Mouse (Mus musculus): ENCODE measurements around the gene Spx. TPM values are rescaled to one million over a fixed set of nuclear protein-coding genes. Genes with fewer than 3 reads are reported as not detected.
A peak's percentile ranks its signal among the peaks of the same experiment; 100 is the strongest.

Spx gene
- polyA plus RNA-seq, 1 experiment from 2014 or later, result 0.67 TPM

DNA sequence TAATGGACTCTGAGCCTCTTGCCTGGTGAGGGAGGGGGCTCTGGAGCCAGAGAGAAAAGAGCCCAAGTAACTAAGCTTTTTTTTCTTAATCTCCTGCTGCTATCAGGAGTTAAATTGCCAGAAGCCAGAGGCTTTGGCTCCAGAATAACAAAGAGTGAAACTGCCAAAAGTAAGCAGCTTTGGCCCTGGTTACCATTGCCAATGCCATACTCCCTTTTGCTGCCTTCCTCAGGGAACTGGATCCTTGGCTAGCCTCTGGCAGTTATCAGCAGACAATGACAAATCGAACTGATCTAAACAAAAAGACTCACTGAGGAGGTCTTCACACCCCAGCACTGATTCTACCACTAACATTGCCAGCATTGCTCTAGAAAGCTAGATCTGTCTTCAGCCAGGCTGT is 2.1 kb upstream of the Spx start:
- WGBS, result 29% methylated on average over 1 of the region's 1 CpGs
- ATAC-seq (ENCODE audit: insufficient read depth, low FRiP score), result no peak
- H3K4me1 ChIP-seq (ENCODE audit: control insufficient read depth, insufficient read depth, low read length), result no peaks in the 10 kb centered on the region; the same call in 1 of the 2 replicates

DNA sequence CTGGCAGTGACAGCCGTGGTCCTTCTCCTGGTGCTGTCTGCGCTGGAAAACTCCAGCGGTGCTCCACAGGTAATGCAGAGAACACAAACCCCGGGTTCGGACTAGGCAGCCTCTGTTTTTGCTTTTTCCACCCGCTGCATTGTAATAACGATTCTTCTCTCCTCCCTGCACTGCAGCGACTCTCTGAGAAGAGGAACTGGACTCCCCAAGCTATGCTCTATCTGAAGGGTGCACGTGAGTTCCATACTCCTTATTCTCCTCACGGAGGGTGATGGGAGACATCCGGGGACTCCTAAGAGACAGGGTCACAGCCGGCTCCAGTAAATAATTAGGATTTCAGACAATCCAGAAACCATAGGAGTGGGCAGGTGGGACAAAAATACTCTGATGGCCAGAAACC is 604 bp downstream of the Spx start:
- ATAC-seq (ENCODE audit: insufficient read depth, low FRiP score), result no peak
- 17% methylated on average over 12 of the region's 12 CpGs for WGBS

More for the DNA sequence above, 2.1 kb upstream of the Spx start:
- no peak overlapping the region for H3K27ac ChIP-seq (ENCODE audit: low read length)
- H3K4me3 ChIP-seq (replicated peaks; ENCODE audit: low read length), result no peak overlapping the region
- H3K9ac ChIP-seq (ENCODE audit: low read length), result no peak overlapping the region
- peaks cover 22% of the 10 kb centered on the region for H3K27me3 ChIP-seq (ENCODE audit: control insufficient read depth, insufficient read depth, low read length)
- H3K4me2 ChIP-seq (ENCODE audit: low read depth, low read length), result no peak overlapping the region
- H3K9me3 ChIP-seq (replicated peaks; ENCODE audit: control insufficient read depth, low read length), result no peaks in the 10 kb centered on the region
- H3K36me3 ChIP-seq (ENCODE audit: control insufficient read depth, insufficient read depth, low read length), result no peaks in the 10 kb centered on the region

DNA sequence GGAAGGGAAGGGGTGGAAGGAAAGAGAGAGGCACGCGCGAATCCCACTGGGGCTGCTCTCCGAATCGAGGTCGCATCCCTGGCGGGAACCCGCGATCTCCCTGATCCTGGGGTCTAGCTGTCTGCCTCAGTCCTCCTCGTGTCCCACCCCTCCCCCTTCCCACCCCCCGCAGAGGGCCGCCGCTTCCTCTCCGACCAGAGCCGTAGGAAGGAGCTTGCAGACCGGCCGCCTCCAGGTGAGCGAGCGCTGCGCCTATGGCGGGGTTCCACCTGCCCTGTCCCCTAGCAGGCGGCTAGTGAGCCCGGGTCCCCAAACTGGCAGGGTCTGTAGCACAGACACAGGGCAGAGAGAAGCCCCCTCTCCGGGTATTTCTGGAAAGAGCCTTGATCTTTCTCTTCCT is 1.4 kb downstream of the Spx start:
- Histone ChIP-seq H3K27ac (ENCODE audit: low read length) (no peak overlapping the region), H3K36me3 (ENCODE audit: control insufficient read depth, insufficient read depth, low read length) (no peaks in the 10 kb centered on the region), H3K4me3 (replicated peaks; ENCODE audit: low read length) (peak overlapping the region; percentile 31), H3K4me2 (ENCODE audit: low read depth, low read length) (peak overlapping the region; percentile 46), H3K9ac (ENCODE audit: low read length) (no peak overlapping the region), H3K4me1 (ENCODE audit: control insufficient read depth, insufficient read depth, low read length) (no peaks in the 10 kb centered on the region; the same call in 1 of the 2 replicates), H3K27me3 (ENCODE audit: control insufficient read depth, insufficient read depth, low read length) (peaks cover 22% of the 10 kb centered on the region), H3K9me3 (replicated peaks; ENCODE audit: control insufficient read depth, low read length) (no peaks in the 10 kb centered on the region)
- ATAC-seq (ENCODE audit: insufficient read depth, low FRiP score), result no peak
- 2% methylated on average over 24 of the region's 24 CpGs for WGBS

More for the DNA sequence above, 604 bp downstream of the Spx start:
- no peak overlapping the region for H3K27ac ChIP-seq (ENCODE audit: low read length)
- H3K4me3 ChIP-seq (replicated peaks; ENCODE audit: low read length), result no peak overlapping the region
- no peaks in the 10 kb centered on the region for H3K9me3 ChIP-seq (replicated peaks; ENCODE audit: control insufficient read depth, low read length)
- H3K4me2 ChIP-seq (ENCODE audit: low read depth, low read length), result no peak overlapping the region
- H3K4me1 ChIP-seq (ENCODE audit: control insufficient read depth, insufficient read depth, low read length), result no peaks in the 10 kb centered on the region; the same call in 1 of the 2 replicates
- no peak overlapping the region for H3K9ac ChIP-seq (ENCODE audit: low read length)
- H3K36me3 ChIP-seq (ENCODE audit: control insufficient read depth, insufficient read depth, low read length), result no peaks in the 10 kb centered on the region
- peaks cover 22% of the 10 kb centered on the region for H3K27me3 ChIP-seq (ENCODE audit: control insufficient read depth, insufficient read depth, low read length)

DNA sequence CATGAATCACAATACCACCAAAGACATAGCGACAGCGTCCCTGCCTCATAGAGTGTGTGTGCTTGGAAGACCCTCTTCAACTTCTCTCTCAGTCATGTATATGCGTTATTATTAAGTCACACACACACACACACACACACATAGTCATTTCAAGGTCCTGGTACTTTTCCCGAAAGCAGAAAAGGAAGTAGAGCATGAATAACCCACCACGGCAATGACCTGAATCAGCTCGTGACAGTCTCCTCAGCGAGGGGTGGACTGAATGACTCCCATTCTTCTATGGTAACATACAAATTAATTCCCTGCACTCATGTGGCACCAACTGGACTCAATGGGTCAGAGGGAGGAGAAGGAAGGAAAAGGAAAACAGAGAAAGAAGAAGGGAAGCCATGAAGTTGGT is 11.7 kb downstream of the Spx start:
- no peak overlapping the region for H3K27ac ChIP-seq (ENCODE audit: low read length)
- WGBS, result 78% methylated on average over 7 of the region's 7 CpGs
- H3K4me3 ChIP-seq (replicated peaks; ENCODE audit: low read length), result no peak overlapping the region
- H3K9ac ChIP-seq (ENCODE audit: low read length), result no peak overlapping the region
- no peaks in the 10 kb centered on the region for H3K36me3 ChIP-seq (ENCODE audit: control insufficient read depth, insufficient read depth, low read length)
- no peaks in the 10 kb centered on the region for H3K9me3 ChIP-seq (replicated peaks; ENCODE audit: control insufficient read depth, low read length)
- ATAC-seq (ENCODE audit: insufficient read depth, low FRiP score), result no peak
- no peaks in the 10 kb centered on the region for H3K27me3 ChIP-seq (ENCODE audit: control insufficient read depth, insufficient read depth, low read length)
- no peaks in the 10 kb centered on the region for H3K4me1 ChIP-seq (ENCODE audit: control insufficient read depth, insufficient read depth, low read length)
- no peak overlapping the region for H3K4me2 ChIP-seq (ENCODE audit: low read depth, low read length)

DNA sequence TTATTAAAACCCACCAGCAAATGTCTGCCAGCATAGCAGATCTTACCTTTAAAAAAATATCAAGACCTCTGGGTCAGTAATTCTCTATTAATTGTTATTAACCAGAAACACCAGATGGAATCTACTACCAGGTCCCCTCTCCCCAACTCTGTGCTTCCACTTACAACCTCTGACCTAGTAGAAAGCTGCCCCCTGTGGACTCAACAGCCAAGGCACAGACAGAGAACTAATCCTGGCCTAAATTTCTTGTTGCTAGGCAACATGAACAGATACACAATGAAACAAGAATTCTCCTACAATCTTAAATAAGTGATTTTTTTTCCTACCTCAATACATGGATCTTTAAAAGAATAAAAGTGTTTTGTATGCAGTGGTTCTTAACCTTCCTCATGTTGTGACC is 15.8 kb downstream of the Spx start:
- Histone ChIP-seq H3K27ac (ENCODE audit: low read length) (no peak overlapping the region), H3K4me2 (ENCODE audit: low read depth, low read length) (no peak overlapping the region), H3K27me3 (ENCODE audit: control insufficient read depth, insufficient read depth, low read length) (no peaks in the 10 kb centered on the region), H3K4me1 (ENCODE audit: control insufficient read depth, insufficient read depth, low read length) (no peaks in the 10 kb centered on the region), H3K36me3 (ENCODE audit: control insufficient read depth, insufficient read depth, low read length) (no peaks in the 10 kb centered on the region), H3K9me3 (replicated peaks; ENCODE audit: control insufficient read depth, low read length) (no peaks in the 10 kb centered on the region), H3K4me3 (replicated peaks; ENCODE audit: low read length) (no peak overlapping the region), H3K9ac (ENCODE audit: low read length) (no peak overlapping the region)
- ATAC-seq (ENCODE audit: insufficient read depth, low FRiP score), result no peak

DNA sequence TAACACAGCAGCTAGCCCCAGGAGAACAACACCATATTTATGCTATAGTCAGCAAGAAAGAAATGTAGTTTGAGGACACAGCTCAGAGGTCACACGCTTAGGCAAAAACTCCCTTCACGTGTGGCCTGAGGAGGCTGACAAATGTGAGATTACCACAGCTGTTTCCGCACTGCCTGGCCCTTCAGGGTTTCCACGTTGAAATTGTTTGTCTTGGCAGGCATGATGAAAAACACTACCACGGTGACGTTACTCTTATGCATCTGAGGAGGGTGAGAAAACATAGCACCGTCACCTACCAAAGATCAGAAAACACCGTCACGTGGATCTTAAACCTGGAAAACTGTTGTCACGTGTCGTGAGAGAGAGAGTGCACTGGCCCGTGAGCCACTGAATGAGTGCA is 38.1 kb downstream of the Spx start:
- H3K36me3 ChIP-seq (ENCODE audit: control insufficient read depth, insufficient read depth, low read length), result no peaks in the 10 kb centered on the region
- H3K27ac ChIP-seq (ENCODE audit: low read length), result no peak overlapping the region
- no peaks in the 10 kb centered on the region for H3K9me3 ChIP-seq (replicated peaks; ENCODE audit: control insufficient read depth, low read length)
- no peaks in the 10 kb centered on the region for H3K4me1 ChIP-seq (ENCODE audit: control insufficient read depth, insufficient read depth, low read length)
- H3K9ac ChIP-seq (ENCODE audit: low read length), result no peak overlapping the region
- no peak overlapping the region for H3K4me2 ChIP-seq (ENCODE audit: low read depth, low read length)
- WGBS, result 64% methylated on average over 12 of the region's 12 CpGs
- no peak overlapping the region for H3K4me3 ChIP-seq (replicated peaks; ENCODE audit: low read length)
- no peaks in the 10 kb centered on the region for H3K27me3 ChIP-seq (ENCODE audit: control insufficient read depth, insufficient read depth, low read length)
- no peak for ATAC-seq (ENCODE audit: insufficient read depth, low FRiP score)

DNA sequence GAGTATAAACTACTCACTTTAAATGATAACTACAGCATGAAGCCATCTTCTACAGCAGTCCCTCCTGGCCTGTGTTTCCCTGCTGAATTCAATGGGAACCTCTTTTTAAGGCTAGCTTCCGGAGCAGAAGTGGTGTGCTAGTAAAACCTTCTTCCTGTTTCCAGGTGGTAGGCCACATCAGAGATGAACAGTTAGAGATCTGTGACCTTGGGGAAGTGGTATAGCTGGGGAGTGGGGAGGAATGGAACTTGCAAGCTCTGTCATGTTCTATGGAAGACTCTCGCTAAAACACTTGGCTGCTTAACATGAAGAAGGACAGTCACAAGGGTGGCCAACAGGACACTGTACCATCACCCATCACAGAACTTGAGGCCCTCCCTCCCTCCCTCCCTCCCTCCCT is 40.1 kb downstream of the Spx start:
- WGBS, result 75% methylated on average over 2 of the region's 2 CpGs
- Histone ChIP-seq H3K4me3 (replicated peaks; ENCODE audit: low read length) (no peak overlapping the region), H3K4me1 (ENCODE audit: control insufficient read depth, insufficient read depth, low read length) (peaks cover 4% of the 10 kb centered on the region; the same call in 1 of the 2 replicates), H3K9ac (ENCODE audit: low read length) (no peak overlapping the region), H3K27me3 (ENCODE audit: control insufficient read depth, insufficient read depth, low read length) (no peaks in the 10 kb centered on the region), H3K9me3 (replicated peaks; ENCODE audit: control insufficient read depth, low read length) (no peaks in the 10 kb centered on the region), H3K4me2 (ENCODE audit: low read depth, low read length) (no peak overlapping the region), H3K27ac (ENCODE audit: low read length) (no peak overlapping the region), H3K36me3 (ENCODE audit: control insufficient read depth, insufficient read depth, low read length) (no peaks in the 10 kb centered on the region)
- ATAC-seq (ENCODE audit: insufficient read depth, low FRiP score), result no peak

DNA sequence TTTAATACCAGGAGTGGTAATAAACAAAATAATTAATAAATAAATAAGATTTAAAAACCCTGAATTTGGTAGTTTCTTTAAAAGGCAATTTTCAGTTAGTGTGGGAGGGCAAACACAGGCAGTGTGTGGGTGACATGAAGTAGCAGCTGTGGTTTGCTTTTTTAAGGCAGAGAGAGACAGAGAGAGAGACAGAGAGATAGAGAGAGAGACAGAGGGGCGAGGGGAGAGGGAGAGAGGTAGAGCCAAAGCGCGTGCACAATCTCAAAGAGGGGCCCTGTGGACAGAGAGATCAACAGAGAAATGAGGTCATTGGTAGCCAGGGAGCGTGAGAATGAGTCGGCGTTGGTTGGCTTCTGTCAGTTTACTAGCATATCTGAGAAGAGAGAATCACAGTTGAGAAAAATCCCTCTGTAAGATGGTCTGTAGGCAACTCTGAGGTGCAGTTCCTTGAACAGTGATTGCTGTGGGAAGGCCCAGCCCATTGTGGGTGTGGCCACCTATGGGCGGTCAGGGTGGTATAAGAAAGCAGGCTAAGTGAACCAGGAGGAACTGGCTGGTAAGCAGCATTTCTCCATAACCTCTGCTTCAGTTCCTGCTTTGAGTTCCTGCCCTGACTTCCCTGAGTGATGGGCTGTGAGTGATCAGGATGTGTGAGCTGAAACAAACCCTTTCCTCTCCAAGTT is 42.2 kb downstream of the Spx start:
- no peak overlapping the region for H3K27ac ChIP-seq (ENCODE audit: low read length)
- 64% methylated on average over 7 of the region's 7 CpGs for WGBS
- H3K4me2 ChIP-seq (ENCODE audit: low read depth, low read length), result no peak overlapping the region
- peaks cover 4% of the 10 kb centered on the region; the same call in 1 of the 2 replicates for H3K4me1 ChIP-seq (ENCODE audit: control insufficient read depth, insufficient read depth, low read length)
- no peak for ATAC-seq (ENCODE audit: insufficient read depth, low FRiP score)
- no peak overlapping the region for H3K4me3 ChIP-seq (replicated peaks; ENCODE audit: low read length)
- H3K9ac ChIP-seq (ENCODE audit: low read length), result no peak overlapping the region
- no peaks in the 10 kb centered on the region for H3K36me3 ChIP-seq (ENCODE audit: control insufficient read depth, insufficient read depth, low read length)
- H3K9me3 ChIP-seq (replicated peaks; ENCODE audit: control insufficient read depth, low read length), result no peaks in the 10 kb centered on the region
- H3K27me3 ChIP-seq (ENCODE audit: control insufficient read depth, insufficient read depth, low read length), result no peaks in the 10 kb centered on the region

DNA sequence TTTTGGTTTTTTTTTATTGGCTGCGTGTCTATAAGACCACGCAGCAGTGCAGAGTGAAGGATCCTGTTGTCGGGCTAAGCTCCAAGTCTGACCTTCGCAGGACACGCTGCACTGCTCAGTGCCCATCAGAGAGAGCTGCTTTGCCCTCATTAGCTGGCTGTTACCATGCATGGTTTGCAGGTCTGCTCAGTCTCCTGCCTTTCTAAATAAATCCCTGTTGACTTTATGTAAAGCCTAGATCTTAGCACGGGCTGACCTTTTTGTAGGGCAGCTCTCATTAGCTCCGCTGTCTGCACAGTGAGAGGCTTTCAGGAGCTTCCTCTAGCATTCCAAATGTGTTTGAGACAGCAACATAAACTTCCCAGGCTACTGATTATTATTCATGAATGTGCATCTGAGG is 44.8 kb downstream of the Spx start:
- H3K36me3 ChIP-seq (ENCODE audit: control insufficient read depth, insufficient read depth, low read length), result no peaks in the 10 kb centered on the region
- WGBS, result 32% methylated on average over 7 of the region's 7 CpGs
- 0 out of 2 replicates have a peak overlapping the region, but pooled peaks have one; percentile 21 for H3K4me2 ChIP-seq (ENCODE audit: low read depth, low read length)

More for the DNA sequence above, 44.8 kb downstream of the Spx start:
- Histone ChIP-seq H3K4me1 (ENCODE audit: control insufficient read depth, insufficient read depth, low read length) (peaks cover 4% of the 10 kb centered on the region; the same call in 1 of the 2 replicates), H3K9me3 (replicated peaks; ENCODE audit: control insufficient read depth, low read length) (no peaks in the 10 kb centered on the region), H3K27ac (ENCODE audit: low read length) (no peak overlapping the region), H3K27me3 (ENCODE audit: control insufficient read depth, insufficient read depth, low read length) (no peaks in the 10 kb centered on the region), H3K9ac (ENCODE audit: low read length) (no peak overlapping the region), H3K4me3 (replicated peaks; ENCODE audit: low read length) (no peak overlapping the region)
- no peak for ATAC-seq (ENCODE audit: insufficient read depth, low FRiP score)
